Mouse (Mus musculus): ENCODE data around the gene Gstm4. TPM values are rescaled to one million over a fixed set of nuclear protein-coding genes. Genes with fewer than 3 reads are reported as not detected.

Gstm4 gene
- polyA plus RNA-seq, 1 experiment from 2014 or later = 17.2 TPM

DNA sequence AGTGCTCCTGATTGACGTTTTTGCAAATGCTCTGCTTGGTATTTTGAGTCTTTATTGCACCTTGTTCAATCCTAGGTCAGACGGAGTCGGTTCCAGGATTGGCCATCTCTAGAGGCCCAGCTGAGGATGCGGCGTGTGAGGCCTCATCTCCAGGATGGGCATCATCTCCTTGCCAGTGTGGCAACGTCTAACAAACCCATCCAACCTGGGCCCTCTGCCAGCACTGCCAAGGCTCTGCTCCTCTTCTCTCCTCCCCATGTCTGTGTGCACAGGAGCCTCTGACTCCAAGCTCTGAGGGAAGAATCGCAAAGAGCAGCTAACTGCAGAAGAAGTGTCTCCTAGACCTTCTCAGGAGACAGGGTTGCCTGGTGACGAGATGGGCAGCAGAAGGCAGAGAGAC is 18.0 kb upstream of the Gstm4 start:
- Histone ChIP-seq H3K27me3 (ENCODE audit: control insufficient read depth, insufficient read depth, low read length) (no peaks in the 10 kb centered on the region; the same call in 1 of the 2 replicates), H3K36me3 (ENCODE audit: control insufficient read depth, insufficient read depth, low read length) (no peaks in the 10 kb centered on the region), H3K9me3 (ENCODE audit: control insufficient read depth, low read length) (no peaks in the 10 kb centered on the region), H3K4me1 (ENCODE audit: control insufficient read depth, insufficient read depth, low read length) (no peaks in the 10 kb centered on the region), H3K4me2 (replicated peaks; ENCODE audit: low read depth, low read length) (no peak overlapping the region), H3K9ac (ENCODE audit: low read depth, low read length) (no peak overlapping the region), H3K4me3 (ENCODE audit: low read length) (no peak overlapping the region), H3K27ac (ENCODE audit: low read depth, low read length) (no peak overlapping the region)
- WGBS = 78% methylated on average over 8 of the region's 8 CpGs
- no peak for ATAC-seq (ENCODE audit: low FRiP score, low TSS enrichment)

DNA sequence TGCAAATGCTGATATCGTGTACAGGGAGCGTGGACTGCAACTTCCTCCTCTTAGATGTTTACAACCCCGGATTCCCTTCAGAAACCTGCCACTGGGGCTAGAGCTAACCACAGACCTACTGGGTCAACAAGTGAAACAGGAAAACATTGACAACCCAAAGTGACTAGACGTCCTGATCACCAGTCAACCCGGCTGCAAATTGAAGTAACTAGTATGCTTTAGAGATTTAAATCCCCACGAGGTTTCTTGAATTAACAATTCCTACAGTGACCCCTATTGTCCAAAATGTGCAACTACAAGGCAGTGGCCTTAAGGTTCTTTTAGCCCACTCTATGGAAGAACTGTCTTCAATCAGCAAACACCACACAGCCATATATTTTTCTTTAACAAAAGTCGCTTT is 16.7 kb upstream of the Gstm4 start:
- ATAC-seq (ENCODE audit: low FRiP score, low TSS enrichment) = no peak
- H3K4me3 ChIP-seq (ENCODE audit: low read length) = no peak overlapping the region
- H3K27ac ChIP-seq (ENCODE audit: low read depth, low read length) = no peak overlapping the region
- WGBS = 23% methylated on average over 7 of the region's 7 CpGs
- H3K36me3 ChIP-seq (ENCODE audit: control insufficient read depth, insufficient read depth, low read length) = no peaks in the 10 kb centered on the region
- no peaks in the 10 kb centered on the region for H3K9me3 ChIP-seq (ENCODE audit: control insufficient read depth, low read length)
- no peaks in the 10 kb centered on the region; the same call in 1 of the 2 replicates for H3K27me3 ChIP-seq (ENCODE audit: control insufficient read depth, insufficient read depth, low read length)
- H3K4me1 ChIP-seq (ENCODE audit: control insufficient read depth, insufficient read depth, low read length) = no peaks in the 10 kb centered on the region
- H3K9ac ChIP-seq (ENCODE audit: low read depth, low read length) = no peak overlapping the region
- H3K4me2 ChIP-seq (replicated peaks; ENCODE audit: low read depth, low read length) = peak overlapping the region; percentile 23; the same call in 1 of the 2 replicates

DNA sequence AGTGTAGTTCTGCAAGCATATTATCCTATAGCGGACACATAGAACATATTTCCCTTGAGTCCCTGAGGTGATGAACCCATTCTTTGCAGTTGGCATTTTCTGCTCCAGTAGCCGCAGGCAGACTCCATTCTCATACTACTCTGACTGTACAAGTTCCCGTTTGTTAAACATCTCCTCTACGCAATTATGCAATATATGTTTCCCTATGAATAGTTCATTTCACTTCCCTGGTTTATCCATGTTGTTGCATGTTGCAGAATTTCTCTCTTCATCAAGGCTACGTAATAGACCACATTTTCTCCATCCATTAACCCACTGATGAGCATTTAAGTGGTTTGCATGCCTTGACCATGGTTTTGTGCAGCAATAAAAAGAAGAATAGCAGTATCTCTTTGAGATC is 5.8 kb upstream of the Gstm4 start:
- H3K27me3 ChIP-seq (ENCODE audit: control insufficient read depth, insufficient read depth, low read length) = no peaks in the 10 kb centered on the region
- H3K9me3 ChIP-seq (ENCODE audit: control insufficient read depth, low read length) = no peaks in the 10 kb centered on the region
- no peak overlapping the region for H3K4me3 ChIP-seq (ENCODE audit: low read length)
- no peak overlapping the region for H3K4me2 ChIP-seq (replicated peaks; ENCODE audit: low read depth, low read length)
- no peak for ATAC-seq (ENCODE audit: low FRiP score, low TSS enrichment)
- no peak overlapping the region for H3K9ac ChIP-seq (ENCODE audit: low read depth, low read length)
- H3K27ac ChIP-seq (ENCODE audit: low read depth, low read length) = no peak overlapping the region
- no peaks in the 10 kb centered on the region for H3K36me3 ChIP-seq (ENCODE audit: control insufficient read depth, insufficient read depth, low read length)
- H3K4me1 ChIP-seq (ENCODE audit: control insufficient read depth, insufficient read depth, low read length) = no peaks in the 10 kb centered on the region
- 93% methylated on average over 5 of the region's 5 CpGs for WGBS

DNA sequence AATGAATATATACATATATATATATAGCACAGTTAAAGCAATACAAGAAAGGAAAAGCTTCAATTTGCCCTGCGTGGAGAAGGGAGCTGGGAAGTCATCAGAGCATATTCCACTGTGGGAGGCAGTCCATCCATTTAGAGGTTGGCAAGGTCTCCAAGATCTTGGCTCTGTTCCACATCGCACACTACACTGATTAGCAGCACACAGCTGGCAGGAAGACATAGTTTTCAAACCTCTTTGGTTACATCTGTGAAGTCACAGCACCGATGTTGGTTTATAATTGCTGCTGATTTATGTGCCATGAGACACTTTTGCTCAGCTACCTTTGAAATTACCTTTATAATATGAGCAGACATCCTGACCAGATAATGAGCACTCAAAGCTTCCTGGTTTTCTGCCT is 3.6 kb upstream of the Gstm4 start:
- no peak overlapping the region for H3K9ac ChIP-seq (ENCODE audit: low read depth, low read length)
- H3K4me2 ChIP-seq (replicated peaks; ENCODE audit: low read depth, low read length) = no peak overlapping the region
- H3K4me3 ChIP-seq (ENCODE audit: low read length) = no peak overlapping the region
- H3K4me1 ChIP-seq (ENCODE audit: control insufficient read depth, insufficient read depth, low read length) = peaks cover 6% of the 10 kb centered on the region; the same call in 1 of the 2 replicates
- H3K36me3 ChIP-seq (ENCODE audit: control insufficient read depth, insufficient read depth, low read length) = no peaks in the 10 kb centered on the region
- no peak for ATAC-seq (ENCODE audit: low FRiP score, low TSS enrichment)
- H3K27ac ChIP-seq (ENCODE audit: low read depth, low read length) = no peak overlapping the region
- H3K27me3 ChIP-seq (ENCODE audit: control insufficient read depth, insufficient read depth, low read length) = no peaks in the 10 kb centered on the region
- H3K9me3 ChIP-seq (ENCODE audit: control insufficient read depth, low read length) = no peaks in the 10 kb centered on the region
- WGBS = 56% methylated on average over 3 of the region's 3 CpGs

DNA sequence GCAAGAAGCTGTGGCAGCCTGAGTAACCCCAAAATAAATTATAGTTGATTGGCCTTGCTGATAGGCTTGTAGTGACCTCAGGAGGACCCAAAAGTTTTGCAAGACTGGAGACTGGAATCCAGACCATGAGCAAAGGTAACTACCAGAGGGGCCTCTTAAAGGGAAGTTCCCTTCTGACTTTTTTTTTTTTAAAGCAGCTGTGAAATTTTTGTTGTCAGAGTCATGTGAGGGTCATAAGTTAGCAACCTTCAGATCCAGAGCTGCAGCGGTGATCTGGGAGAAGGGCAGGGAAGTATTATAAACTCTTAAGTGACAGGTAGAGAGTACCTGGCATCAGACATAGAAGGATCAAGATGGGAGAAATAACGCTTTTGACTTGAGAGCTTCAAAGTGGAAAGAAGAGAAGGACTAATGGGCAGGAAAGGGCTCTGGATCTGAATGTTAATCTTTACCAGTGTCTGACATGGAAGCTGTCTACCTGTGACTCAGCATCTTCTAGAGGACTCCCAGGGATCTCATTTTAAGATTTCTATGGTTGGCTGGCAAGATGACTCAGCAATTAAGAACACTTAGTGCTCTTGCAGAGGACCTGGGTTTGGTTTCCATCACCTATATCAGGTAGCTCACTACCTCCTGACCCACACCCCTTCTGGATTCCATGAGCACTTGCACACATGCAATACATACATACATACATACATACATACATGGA is 2.4 kb upstream of the Gstm4 start:
- H3K9ac ChIP-seq (ENCODE audit: low read depth, low read length) = no peak overlapping the region
- no peaks in the 10 kb centered on the region for H3K9me3 ChIP-seq (ENCODE audit: control insufficient read depth, low read length)
- no peak overlapping the region for H3K4me3 ChIP-seq (ENCODE audit: low read length)
- no peaks in the 10 kb centered on the region for H3K27me3 ChIP-seq (ENCODE audit: control insufficient read depth, insufficient read depth, low read length)
- no peaks in the 10 kb centered on the region for H3K36me3 ChIP-seq (ENCODE audit: control insufficient read depth, insufficient read depth, low read length)
- no peak for ATAC-seq (ENCODE audit: low FRiP score, low TSS enrichment)
- peaks cover 6% of the 10 kb centered on the region; the same call in 1 of the 2 replicates for H3K4me1 ChIP-seq (ENCODE audit: control insufficient read depth, insufficient read depth, low read length)
- 84% methylated on average over 2 of the region's 2 CpGs for WGBS
- no peak overlapping the region for H3K27ac ChIP-seq (ENCODE audit: low read depth, low read length)
- H3K4me2 ChIP-seq (replicated peaks; ENCODE audit: low read depth, low read length) = no peak overlapping the region

DNA sequence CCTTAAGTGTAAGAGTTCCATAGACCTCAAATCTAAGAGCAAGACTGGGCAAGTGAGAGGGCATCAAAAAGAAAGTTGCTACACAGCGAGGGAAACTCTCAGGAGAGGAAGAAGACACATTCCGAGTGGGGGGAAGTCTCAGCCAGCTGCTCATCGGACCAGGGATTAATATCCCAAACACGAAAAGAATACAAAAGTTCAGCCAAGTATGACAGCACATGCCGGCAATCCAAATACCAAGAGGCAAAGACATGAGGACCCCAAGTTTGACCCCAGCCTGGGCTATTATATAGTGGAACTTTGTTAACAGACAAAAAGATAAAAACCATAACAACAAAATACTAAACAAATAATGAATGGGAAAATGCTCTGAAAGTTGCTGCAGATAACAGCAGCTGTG is 11.5 kb downstream of the Gstm4 start:
- ATAC-seq (ENCODE audit: low FRiP score, low TSS enrichment) = no peak
- Histone ChIP-seq H3K27me3 (ENCODE audit: control insufficient read depth, insufficient read depth, low read length) (no peaks in the 10 kb centered on the region), H3K9me3 (ENCODE audit: control insufficient read depth, low read length) (no peaks in the 10 kb centered on the region), H3K4me1 (ENCODE audit: control insufficient read depth, insufficient read depth, low read length) (no peaks in the 10 kb centered on the region), H3K27ac (ENCODE audit: low read depth, low read length) (no peak overlapping the region), H3K4me3 (ENCODE audit: low read length) (no peak overlapping the region), H3K9ac (ENCODE audit: low read depth, low read length) (no peak overlapping the region), H3K36me3 (ENCODE audit: control insufficient read depth, insufficient read depth, low read length) (no peaks in the 10 kb centered on the region), H3K4me2 (replicated peaks; ENCODE audit: low read depth, low read length) (no peak overlapping the region)
- WGBS = 51% methylated on average over 5 of the region's 5 CpGs

DNA sequence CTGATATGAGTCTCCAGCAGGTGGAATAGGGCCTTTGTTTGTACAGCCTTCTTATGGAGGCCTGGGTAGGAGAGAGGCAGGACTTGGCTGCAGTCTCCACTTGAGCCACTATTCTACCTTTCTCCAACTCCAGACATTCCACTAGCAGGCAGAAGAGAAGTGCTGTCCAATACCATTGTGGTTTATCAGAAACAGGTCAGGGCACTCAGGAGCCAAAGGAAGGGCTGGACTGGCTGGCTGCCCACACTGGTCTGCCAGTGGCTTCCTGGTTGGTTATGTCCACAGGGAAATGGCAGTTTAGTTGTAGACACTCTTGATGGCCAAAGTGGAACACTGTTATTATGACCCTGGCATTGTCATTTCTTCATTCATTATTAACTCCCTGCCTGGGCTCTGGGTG is 12.6 kb downstream of the Gstm4 start:
- H3K27ac ChIP-seq (ENCODE audit: low read depth, low read length) = no peak overlapping the region
- H3K4me2 ChIP-seq (replicated peaks; ENCODE audit: low read depth, low read length) = no peak overlapping the region
- no peak overlapping the region for H3K9ac ChIP-seq (ENCODE audit: low read depth, low read length)
- H3K4me1 ChIP-seq (ENCODE audit: control insufficient read depth, insufficient read depth, low read length) = no peaks in the 10 kb centered on the region
- no peak for ATAC-seq (ENCODE audit: low FRiP score, low TSS enrichment)
- no peaks in the 10 kb centered on the region for H3K27me3 ChIP-seq (ENCODE audit: control insufficient read depth, insufficient read depth, low read length)
- no peak overlapping the region for H3K4me3 ChIP-seq (ENCODE audit: low read length)
- H3K9me3 ChIP-seq (ENCODE audit: control insufficient read depth, low read length) = no peaks in the 10 kb centered on the region
- H3K36me3 ChIP-seq (ENCODE audit: control insufficient read depth, insufficient read depth, low read length) = no peaks in the 10 kb centered on the region

DNA sequence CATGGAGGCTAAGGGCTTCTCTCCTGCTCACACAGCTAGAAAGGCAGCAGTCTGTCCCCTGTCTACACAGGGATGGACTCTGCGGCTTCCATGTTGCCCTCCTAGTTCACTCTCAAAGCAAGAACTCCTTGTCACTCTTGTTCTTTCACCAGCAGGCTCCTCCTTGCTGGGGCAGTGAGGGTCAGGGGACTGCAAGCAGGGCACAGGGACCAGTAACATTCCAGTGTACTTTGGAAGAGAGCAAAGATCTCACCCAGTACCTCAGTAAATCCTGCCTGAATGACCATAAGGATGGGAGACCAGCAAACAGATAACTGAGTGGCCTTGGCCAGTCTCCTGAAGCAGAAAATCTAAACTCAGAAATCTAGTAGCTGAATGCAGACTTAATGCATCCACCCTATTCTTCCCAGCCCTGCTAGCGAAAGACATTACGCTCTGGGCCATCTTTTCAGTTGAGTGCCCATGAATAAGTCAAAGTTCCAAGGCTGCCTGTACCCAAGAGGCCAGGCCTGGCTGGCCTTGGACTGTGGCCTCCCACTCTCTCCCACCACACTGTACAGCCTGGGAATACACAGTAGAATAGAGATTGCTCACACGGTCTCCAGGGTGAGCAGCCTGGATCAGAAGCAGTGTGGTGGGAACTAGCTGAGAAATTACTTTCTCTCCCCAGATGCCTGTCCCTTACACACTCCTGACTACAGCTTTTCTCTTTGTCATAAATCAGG is 15.9 kb downstream of the Gstm4 start:
- no peak for ATAC-seq (ENCODE audit: low FRiP score, low TSS enrichment)
- Histone ChIP-seq H3K4me1 (ENCODE audit: control insufficient read depth, insufficient read depth, low read length) (no peaks in the 10 kb centered on the region), H3K9ac (ENCODE audit: low read depth, low read length) (no peak overlapping the region), H3K4me3 (ENCODE audit: low read length) (no peak overlapping the region), H3K36me3 (ENCODE audit: control insufficient read depth, insufficient read depth, low read length) (no peaks in the 10 kb centered on the region), H3K27ac (ENCODE audit: low read depth, low read length) (no peak overlapping the region), H3K9me3 (ENCODE audit: control insufficient read depth, low read length) (no peaks in the 10 kb centered on the region), H3K27me3 (ENCODE audit: control insufficient read depth, insufficient read depth, low read length) (no peaks in the 10 kb centered on the region), H3K4me2 (replicated peaks; ENCODE audit: low read depth, low read length) (no peak overlapping the region)
- WGBS = 69% methylated on average over 4 of the region's 4 CpGs

DNA sequence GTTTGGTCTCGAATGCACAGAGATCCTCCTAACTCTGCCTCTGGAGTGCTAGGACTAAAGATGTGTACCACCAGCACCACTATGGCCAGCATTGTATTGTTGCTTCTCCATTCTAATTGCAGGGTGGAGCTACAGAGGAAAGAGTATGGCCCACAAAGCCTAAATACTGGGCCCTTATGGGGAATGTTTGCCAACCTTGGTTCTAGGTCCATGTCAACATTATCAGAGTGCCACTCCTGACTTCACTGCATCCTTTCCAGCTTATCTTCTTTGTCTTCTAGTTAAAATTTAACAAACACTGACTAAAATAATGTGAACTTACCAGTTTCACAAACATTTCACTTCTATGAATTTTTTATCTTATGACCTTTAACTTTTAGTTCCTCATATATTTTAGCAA is 18.1 kb downstream of the Gstm4 start:
- no peak overlapping the region for H3K4me3 ChIP-seq (ENCODE audit: low read length)
- no peak for ATAC-seq (ENCODE audit: low FRiP score, low TSS enrichment)
- WGBS = 81% methylated on average over 1 of the region's 1 CpGs
- no peaks in the 10 kb centered on the region for H3K9me3 ChIP-seq (ENCODE audit: control insufficient read depth, low read length)
- no peak overlapping the region for H3K9ac ChIP-seq (ENCODE audit: low read depth, low read length)
- H3K27ac ChIP-seq (ENCODE audit: low read depth, low read length) = no peak overlapping the region
- H3K27me3 ChIP-seq (ENCODE audit: control insufficient read depth, insufficient read depth, low read length) = no peaks in the 10 kb centered on the region
- H3K4me1 ChIP-seq (ENCODE audit: control insufficient read depth, insufficient read depth, low read length) = no peaks in the 10 kb centered on the region
- H3K36me3 ChIP-seq (ENCODE audit: control insufficient read depth, insufficient read depth, low read length) = no peaks in the 10 kb centered on the region
- no peak overlapping the region for H3K4me2 ChIP-seq (replicated peaks; ENCODE audit: low read depth, low read length)

All from kidney, embryonic 14.5 days (tissue).